Mouse (Mus musculus): ENCODE measurements around the gene Nlrp1a. TPM values are rescaled to one million over a fixed set of nuclear protein-coding genes. Genes with fewer than 3 reads are reported as not detected.

Nlrp1a gene
- polyA plus RNA-seq, 1 experiment from 2014 or later = 0.16 TPM

DNA sequence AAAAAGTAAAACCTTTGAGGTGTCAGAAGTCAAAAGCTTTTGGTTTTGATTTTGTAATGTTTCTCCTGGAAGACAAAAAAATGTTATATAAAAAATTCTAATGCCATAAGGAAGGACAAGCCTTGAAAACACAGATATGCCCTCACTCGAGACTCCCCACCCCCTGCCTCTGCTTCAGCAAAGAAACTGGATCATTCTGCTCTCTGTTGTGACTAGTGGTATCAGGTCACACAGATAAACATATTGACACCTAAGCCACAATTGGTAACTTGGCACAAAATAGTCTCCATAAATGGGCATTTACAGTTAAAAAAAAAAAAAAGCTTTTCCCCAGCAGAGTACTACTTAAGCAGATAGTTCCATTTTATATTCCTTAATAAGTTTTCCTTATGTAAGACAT, 68.2 kb downstream of the Nlrp1a start:
- no peak overlapping the region for H3K27ac ChIP-seq (ENCODE audit: low read depth, low read length)
- no peaks in the 10 kb centered on the region for H3K36me3 ChIP-seq (ENCODE audit: control insufficient read depth, insufficient read depth, low read length)
- no peak for ATAC-seq (ENCODE audit: low FRiP score, low TSS enrichment)
- no peak overlapping the region for H3K4me3 ChIP-seq (ENCODE audit: low read length)
- WGBS = 68% methylated on average over 1 of the region's 1 CpGs
- no peak overlapping the region for H3K4me2 ChIP-seq (replicated peaks; ENCODE audit: low read depth, low read length)
- no peaks in the 10 kb centered on the region for H3K27me3 ChIP-seq (ENCODE audit: control insufficient read depth, insufficient read depth, low read length)
- H3K9ac ChIP-seq (ENCODE audit: low read depth, low read length) = no peak overlapping the region
- H3K4me1 ChIP-seq (ENCODE audit: control insufficient read depth, insufficient read depth, low read length) = no peaks in the 10 kb centered on the region
- 0 out of 2 replicates have a peak, but pooled peaks cover 3% of the 10 kb centered on the region for H3K9me3 ChIP-seq (ENCODE audit: control insufficient read depth, low read length)

DNA sequence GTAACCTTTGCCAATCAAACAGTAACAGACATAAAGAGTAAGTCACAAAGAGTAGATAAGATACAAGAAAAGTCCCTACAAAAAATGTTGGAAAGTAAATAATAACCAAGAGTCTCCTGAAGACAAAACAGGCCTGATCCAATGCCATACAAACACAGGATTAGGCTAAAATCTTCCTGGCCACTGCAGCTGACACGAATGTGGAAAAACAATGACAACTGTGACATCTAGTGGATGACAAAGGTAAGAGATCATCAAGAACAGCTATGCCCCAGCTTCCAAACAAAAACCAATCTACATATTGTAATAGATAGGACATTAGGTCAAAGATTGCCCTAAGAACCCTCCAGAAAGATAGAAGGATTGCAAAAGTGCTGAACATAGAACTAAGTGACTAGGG, 92.0 kb downstream of the Nlrp1a start:
- no peak for ATAC-seq (ENCODE audit: low FRiP score, low TSS enrichment)
- Histone ChIP-seq H3K4me2 (replicated peaks; ENCODE audit: low read depth, low read length) (no peak overlapping the region), H3K9me3 (ENCODE audit: control insufficient read depth, low read length) (no peaks in the 10 kb centered on the region), H3K36me3 (ENCODE audit: control insufficient read depth, insufficient read depth, low read length) (no peaks in the 10 kb centered on the region), H3K4me3 (ENCODE audit: low read length) (no peak overlapping the region), H3K4me1 (ENCODE audit: control insufficient read depth, insufficient read depth, low read length) (no peaks in the 10 kb centered on the region), H3K27me3 (ENCODE audit: control insufficient read depth, insufficient read depth, low read length) (no peaks in the 10 kb centered on the region), H3K9ac (ENCODE audit: low read depth, low read length) (no peak overlapping the region), H3K27ac (ENCODE audit: low read depth, low read length) (no peak overlapping the region)
- 0% methylated on average over 1 of the region's 1 CpGs for WGBS

Other genes starting within 250 kb of the Nlrp1a start
- 107 and 142 TPM in 2 replicates for gene Nup88, start 174.7 kb downstream of the Nlrp1a start, polyA plus RNA-seq (2014; fragmentation: Nextera tagmentation; extraction: Ambion mirVana)
- 69.4 and 73.4 TPM in 2 replicates for gene Rpain, start 174.5 kb downstream of the Nlrp1a start, polyA plus RNA-seq (2014; fragmentation: Nextera tagmentation; extraction: Ambion mirVana)
- gene C1qbp, start 161.7 kb downstream of the Nlrp1a start, polyA plus RNA-seq (2014; fragmentation: Nextera tagmentation; extraction: Ambion mirVana) = 288 and 307 TPM in 2 replicates
- gene Dhx33, start 140.3 kb downstream of the Nlrp1a start, polyA plus RNA-seq (2014; fragmentation: Nextera tagmentation; extraction: Ambion mirVana) = 10.7 and 29.9 TPM in 2 replicates
- gene Mis12, start 125.1 kb downstream of the Nlrp1a start, polyA plus RNA-seq (2014; fragmentation: Nextera tagmentation; extraction: Ambion mirVana) = 23.2 and 31.1 TPM in 2 replicates
- gene Derl2, start 124.9 kb downstream of the Nlrp1a start, polyA plus RNA-seq (2014; fragmentation: Nextera tagmentation; extraction: Ambion mirVana) = 37.3 and 42.7 TPM in 2 replicates
- gene 6330403K07Rik, start 111.2 kb downstream of the Nlrp1a start, polyA plus RNA-seq (2014; fragmentation: Nextera tagmentation; extraction: Ambion mirVana) = 25.5 and 61.4 TPM in 2 replicates
- gene Nlrp1b, start 86.0 kb upstream of the Nlrp1a start, polyA plus RNA-seq (2014; fragmentation: Nextera tagmentation; extraction: Ambion mirVana) = not detected in 2 replicates

Measured in kidney, embryonic 14.5 days (tissue).